Mouse (Mus musculus): ENCODE results near the gene Ntf5. TPM values are rescaled to one million over a fixed set of nuclear protein-coding genes. Genes with fewer than 3 reads are reported as not detected.

Ntf5 gene
- total and polyA plus RNA-seq, 3 experiments, result 0.43 to 1.5 (median 0.59) TPM

GRCm38 (mm10) chr7:45412421-45412820 lies 1.1 kb upstream of the Ntf5 start:
- Histone ChIP-seq H3K4me1 (ENCODE audit: control insufficient read depth in 1 of 2, insufficient read depth in 2 of 2) (peaks cover 4 to 17% of the 10 kb centered on the region in 2 experiments; a peak in 2 of 4 replicates), H3K9ac (ENCODE audit: insufficient read depth, low read depth) (no peak overlapping the region), H3K27me3 (replicated peaks) (peaks cover 57% of the 10 kb centered on the region), H3K4me3 (replicated peaks in 1 of 3; ENCODE audit: low read depth in 2 of 3, low read length in 2 of 3, poor library complexity in 1 of 3) (no peak overlapping the region), H3K4me2 (ENCODE audit: insufficient read depth, low read depth, poor library complexity, severe bottlenecking) (no peak overlapping the region), H3K36me3 (replicated peaks in 1 of 2; ENCODE audit: control insufficient read depth in 1 of 2, insufficient read depth in 1 of 2, low read length in 1 of 2) (peaks cover 0 to 4% of the 10 kb centered on the region in 2 experiments), H3K9me3 (replicated peaks; ENCODE audit: low read length) (peaks cover 3% of the 10 kb centered on the region), H3K79me2 (replicated peaks; ENCODE audit: control insufficient read depth, extremely low read depth, insufficient read depth, poor library complexity, severe bottlenecking) (no peaks in the 10 kb centered on the region), H3K27ac (ENCODE audit: insufficient read depth, low read depth) (no peak overlapping the region)
- no peak for DNase-seq (ENCODE audit: extremely low read depth)
- in situ Hi-C loops (cut with MboI; ENCODE audit: low pct_ligation_motif_present, low pct_unique_long_range_greater_than_20kb, low sequenced_read_pairs) (no loop called here), dilution Hi-C loops (cut with MboI; ENCODE audit: extremely low pct_ligation_motif_present, extremely low pct_unique_long_range_greater_than_20kb, low sequenced_read_pairs) (no loop called here)
- TF ChIP-seq MYC (IDR thresholded peaks at IDR 0.05; ENCODE audit: low read depth, low read length) (no peak), CHD2 (IDR thresholded peaks at IDR 0.05; ENCODE audit: low read length) (no peak), GABPA (IDR thresholded peaks at IDR 0.05; ENCODE audit: insufficient replicate concordance, low read depth, low read length) (no peak), MAX (IDR thresholded peaks at IDR 0.05; ENCODE audit: low read length) (no peak), ETS1 (conservative IDR thresholded peaks at IDR 0.05; ENCODE audit: low read depth, low read length) (no peak), JUN (IDR thresholded peaks at IDR 0.05; ENCODE audit: insufficient read depth, low read depth, low read length) (no peak), SIN3A (IDR thresholded peaks at IDR 0.05; ENCODE audit: low read length) (no peak), PAX5 (IDR thresholded peaks at IDR 0.05; ENCODE audit: low read length) (no peak), JUND (conservative IDR thresholded peaks at IDR 0.05; ENCODE audit: low read depth, low read length) (no peak), ZC3H11A (IDR thresholded peaks at IDR 0.05; ENCODE audit: low read depth, low read length) (no peak)

DNA sequence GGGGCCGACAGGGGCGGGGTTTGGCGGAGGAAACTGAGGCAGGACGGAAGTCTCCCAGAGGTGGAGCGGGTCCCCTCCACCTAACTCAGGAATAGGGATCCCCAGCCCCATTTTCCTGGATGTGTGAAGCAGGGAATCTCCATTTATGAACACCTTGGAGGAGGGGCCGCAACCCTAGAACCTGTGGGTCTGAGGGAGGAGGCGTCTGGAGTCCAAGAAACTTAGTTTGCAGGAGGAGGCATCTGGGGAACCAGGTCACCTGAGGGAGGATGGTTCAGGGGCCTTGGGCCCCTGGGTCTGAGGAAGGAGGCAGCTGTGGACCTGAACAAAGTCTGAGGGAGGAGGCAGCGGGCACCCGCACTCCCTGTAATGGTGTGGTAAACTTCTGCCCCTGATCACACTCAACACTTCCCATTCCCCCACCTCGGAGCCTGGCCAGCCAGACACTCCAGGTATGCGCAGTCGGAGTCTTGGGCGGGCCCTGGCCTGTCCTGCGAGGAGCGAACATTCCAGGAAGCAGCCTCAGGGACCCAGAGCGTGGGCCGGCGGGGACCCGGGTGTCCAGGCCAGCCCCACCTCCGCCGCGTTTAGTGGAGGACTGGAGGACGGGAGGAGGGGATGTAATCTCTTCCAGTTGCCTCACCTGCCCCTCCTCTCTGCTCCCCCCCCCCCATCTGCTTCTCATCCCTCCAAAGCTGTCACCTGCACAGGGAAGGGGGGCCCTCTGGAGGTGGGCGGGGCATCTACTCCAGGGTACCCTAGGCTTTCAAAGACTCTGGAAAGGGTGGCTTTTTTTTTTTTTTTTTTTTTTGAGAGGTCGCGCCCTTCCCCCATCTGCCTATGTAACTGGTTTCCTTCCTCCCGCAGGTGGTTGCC lies 607 bp downstream of the Ntf5 start:
- Histone ChIP-seq H3K27ac (ENCODE audit: insufficient read depth, low read depth) (no peak overlapping the region), H3K9me3 (replicated peaks; ENCODE audit: low read length) (no peaks in the 10 kb centered on the region), H3K36me3 (replicated peaks in 1 of 2; ENCODE audit: control insufficient read depth in 1 of 2, insufficient read depth in 1 of 2, low read length in 1 of 2) (peaks cover 4 to 5% of the 10 kb centered on the region in 2 experiments), H3K27me3 (replicated peaks) (peaks cover 40% of the 10 kb centered on the region), H3K79me2 (replicated peaks; ENCODE audit: control insufficient read depth, extremely low read depth, insufficient read depth, poor library complexity, severe bottlenecking) (no peaks in the 10 kb centered on the region), H3K4me1 (ENCODE audit: control insufficient read depth in 1 of 2, insufficient read depth in 2 of 2) (peaks cover 7 to 27% of the 10 kb centered on the region in 2 experiments; a peak in 3 of 4 replicates), H3K9ac (ENCODE audit: insufficient read depth, low read depth) (peak overlapping the region; percentile 45; the same call in 1 of the 2 replicates), H3K4me2 (ENCODE audit: insufficient read depth, low read depth, poor library complexity, severe bottlenecking) (peak overlapping the region; percentile 74), H3K4me3 (replicated peaks in 1 of 3; ENCODE audit: low read depth in 2 of 3, low read length in 2 of 3, poor library complexity in 1 of 3) (peak overlapping the region; percentile 20 to 60 (median 52))
- dilution Hi-C loops (cut with MboI; ENCODE audit: extremely low pct_ligation_motif_present, extremely low pct_unique_long_range_greater_than_20kb, low sequenced_read_pairs), result no loop called here
- TF ChIP-seq ZNF384 (IDR thresholded peaks at IDR 0.05; ENCODE audit: low read depth, low read length) (peak; percentile 24; the same call in 1 of the 2 replicates), GABPA (IDR thresholded peaks at IDR 0.05; ENCODE audit: insufficient replicate concordance, low read depth, low read length) (no peak), TCF12 (IDR thresholded peaks at IDR 0.05; ENCODE audit: low read depth, low read length) (0 out of 2 replicates have a peak, but pooled peaks have one; percentile 1), RCOR1 (conservative IDR thresholded peaks at IDR 0.05; ENCODE audit: low read depth, low read length) (no peak), CHD2 (IDR thresholded peaks at IDR 0.05; ENCODE audit: low read length) (no peak), RAD21 (IDR thresholded peaks at IDR 0.05; ENCODE audit: low read depth, low read length) (no peak), MAX (IDR thresholded peaks at IDR 0.05; ENCODE audit: low read length) (no peak), MEF2A (IDR thresholded peaks at IDR 0.05; ENCODE audit: borderline replicate concordance, low read depth, low read length) (no peak), MXI1 (IDR thresholded peaks at IDR 0.05; ENCODE audit: low read depth, low read length) (0 out of 2 replicates have a peak, but pooled peaks have one; percentile 2), ELF1 (IDR thresholded peaks at IDR 0.05; ENCODE audit: low read depth, low read length) (0 out of 2 replicates have a peak, but pooled peaks have one; percentile 19), NELFE (IDR thresholded peaks at IDR 0.05; ENCODE audit: low read depth, low read length) (peak; percentile 10), POLR2A (IDR thresholded peaks at IDR 0.05; ENCODE audit: low read depth, low read length) (no peak), IRF4 (IDR thresholded peaks at IDR 0.05; ENCODE audit: low read depth, low read length) (no peak), BHLHE40 (IDR thresholded peaks at IDR 0.05; ENCODE audit: low read depth, low read length) (no peak), PAX5 (IDR thresholded peaks at IDR 0.05; ENCODE audit: low read length) (no peak)
- in situ Hi-C loops (cut with MboI; ENCODE audit: low pct_ligation_motif_present, low pct_unique_long_range_greater_than_20kb, low sequenced_read_pairs), result no loop called here
- DNase-seq (ENCODE audit: extremely low read depth), result no peak

All from CH12.LX (cell line).